11 mouse cellular contexts compared by ENCODE assay signal in genomic region chr16:49887811-49888564, GRCm38 (mm10).
DNase-seq lines count a peak whose midpoint lies in the region; ATAC-seq and TF ChIP-seq lines count a peak whose summit lies in the region.
"Had no signal": no experiment of that assay in that cellular context is flagged by ENCODE, and none has a peak within 500 bp of the region (broad histone marks: within the 10 kb centered on the region; RNA-seq: fewer than 3 reads in every experiment).

No protein-coding gene starts in this region.

- peak overlapping the region; percentile 55 for H3K4me2 ChIP-seq in myocyte (ENCODE audit: low read depth)
- H3K4me2 ChIP-seq in neural tube, embryonic 15.5 days = no peak overlapping the region
- H3K4me2 ChIP-seq: midbrain, embryonic 15.5 days had no signal

- no peaks in the 10 kb centered on the region for H3K9me3 ChIP-seq in neural tube, embryonic 15.5 days (replicated peaks)
- H3K9me3 ChIP-seq: midbrain, embryonic 15.5 days had no signal

- peaks cover 53% of the 10 kb centered on the region for H3K79me2 ChIP-seq in myocyte (ENCODE audit: control insufficient read depth, insufficient read depth)

- ATAC-seq in neural tube, embryonic 15.5 days (ENCODE audit: low FRiP score) = no peak
- ATAC-seq: midbrain, embryonic 15.5 days had no signal

- H3K27ac ChIP-seq in neural tube, embryonic 15.5 days (replicated peaks) = no peak overlapping the region
- H3K27ac ChIP-seq: midbrain, embryonic 15.5 days had no signal

- no peaks in the 10 kb centered on the region for H3K4me1 ChIP-seq in neural tube, embryonic 15.5 days

- H3K36me3 ChIP-seq in myocyte (ENCODE audit: control insufficient read depth, insufficient read depth) = peaks cover 7% of the 10 kb centered on the region
- peaks cover 9% of the 10 kb centered on the region for H3K36me3 ChIP-seq in neural tube, embryonic 15.5 days

- no peak overlapping the region for H3ac ChIP-seq in myocyte (ENCODE audit: control insufficient read depth, insufficient read length)

- peak; percentile 19 for DNase-seq in layer of hippocampus, adult 9-11 months
- no peak for DNase-seq in layer of hippocampus, postnatal 25 days (ENCODE audit: extremely low spot score in 1 of 2, low spot score in 1 of 2)
- DNase-seq in adrenal gland, postnatal 14 days = peak; percentile 41
- peak; percentile 57 for DNase-seq in heart, postnatal 4 days
- DNase-seq in adipocyte (ENCODE audit: low spot score) = no peak
- DNase-seq in frontal cortex, adult 2 months (ENCODE audit: extremely low spot score in 1 of 2, low spot score in 1 of 2) = no peak
- DNase-seq: cerebellum, adult 18-20 months; kidney, postnatal 25 days had no signal

- H3K4me3 ChIP-seq in myocyte = no peak overlapping the region
- no peak overlapping the region for H3K4me3 ChIP-seq in neural tube, embryonic 15.5 days (replicated peaks)
- H3K4me3 ChIP-seq: midbrain, embryonic 15.5 days had no signal

- H3K27me3 ChIP-seq in myocyte (ENCODE audit: control insufficient read depth, insufficient read depth, insufficient read length) = no peaks in the 10 kb centered on the region
- no peaks in the 10 kb centered on the region for H3K27me3 ChIP-seq in neural tube, embryonic 15.5 days (replicated peaks)
- H3K27me3 ChIP-seq: midbrain, embryonic 15.5 days had no signal

- no peak for TF ChIP-seq POLR2A in myocyte (IDR thresholded peaks at IDR 0.05; ENCODE audit: insufficient read length, low read depth)

- 78% methylated on average over 9 of the region's 9 CpGs for WGBS in neural tube, embryonic 15.5 days

- H3K9ac ChIP-seq in neural tube, embryonic 15.5 days (replicated peaks) = no peak overlapping the region
- H3K9ac ChIP-seq: midbrain, embryonic 15.5 days had no signal

TF ChIP-seq in myocyte, 11 proteins besides CTCF, POLR2A, EP300 and RAD21:
- TF ChIP-seq USF1 (IDR thresholded peaks at IDR 0.05; ENCODE audit: low read depth) = no peak
TF ChIP-seq in myocyte: peak in this region for 0.

Comparison
In these comparisons a context has a peak if more than half of its experiments do, and no peak if none do; other contexts are left out.
1. DNase-seq: peak in layer of hippocampus, adult 9-11 months (single experiment), adrenal gland, postnatal 14 days (single experiment) and heart, postnatal 4 days (single experiment); none in layer of hippocampus, postnatal 25 days (0 of 2), adipocyte (single experiment) and frontal cortex, adult 2 months (0 of 2).